Mouse (Mus musculus): ENCODE results near the gene Metap2. TPM values are rescaled to one million over a fixed set of nuclear protein-coding genes. Genes with fewer than 3 reads are reported as not detected.
"Not testable (repeated sequence)": the region's sequence is repeated elsewhere in the genome, so short reads cannot be mapped to it uniquely, and the experiment has no call there.

Metap2 gene
- polyA plus RNA-seq, 1 experiment, result 1,559 TPM

DNA sequence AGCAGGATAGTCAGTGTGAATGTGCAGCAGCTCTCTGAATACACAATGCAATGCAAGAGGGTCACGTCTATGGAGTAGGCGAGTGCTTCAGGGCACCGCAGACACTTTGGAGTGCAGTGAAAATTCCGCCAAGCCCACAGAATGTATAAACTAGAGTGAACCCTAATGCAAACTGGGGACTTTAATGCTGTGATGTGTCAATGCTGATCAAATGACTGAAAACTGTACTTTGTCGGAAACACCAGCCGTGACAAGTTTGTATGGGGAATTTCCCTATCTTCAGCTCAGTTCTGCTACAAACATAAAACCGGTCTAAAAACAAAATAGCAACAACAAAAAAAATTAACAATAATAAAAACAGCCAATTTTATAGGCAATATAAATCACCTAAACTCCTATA is 28.5 kb downstream of the Metap2 start:
- H3K27ac ChIP-seq (ENCODE audit: control insufficient read depth, insufficient read depth, low read depth, low read length, poor library complexity), result no peak overlapping the region
- TF ChIP-seq CTCF (IDR thresholded peaks at IDR 0.05; ENCODE audit: control insufficient read depth, insufficient read depth, low read length) (no peak), POLR2A (IDR thresholded peaks at IDR 0.05; ENCODE audit: borderline replicate concordance, control insufficient read depth, low read depth, low read length) (no peak)
- no peak overlapping the region for H3K4me3 ChIP-seq (replicated peaks; ENCODE audit: control insufficient read depth, low read depth, low read length)
- WGBS, result 94% methylated on average over 7 of the region's 7 CpGs
- no peaks in the 10 kb centered on the region for H3K4me1 ChIP-seq (ENCODE audit: control insufficient read depth, insufficient read depth, low read length)

DNA sequence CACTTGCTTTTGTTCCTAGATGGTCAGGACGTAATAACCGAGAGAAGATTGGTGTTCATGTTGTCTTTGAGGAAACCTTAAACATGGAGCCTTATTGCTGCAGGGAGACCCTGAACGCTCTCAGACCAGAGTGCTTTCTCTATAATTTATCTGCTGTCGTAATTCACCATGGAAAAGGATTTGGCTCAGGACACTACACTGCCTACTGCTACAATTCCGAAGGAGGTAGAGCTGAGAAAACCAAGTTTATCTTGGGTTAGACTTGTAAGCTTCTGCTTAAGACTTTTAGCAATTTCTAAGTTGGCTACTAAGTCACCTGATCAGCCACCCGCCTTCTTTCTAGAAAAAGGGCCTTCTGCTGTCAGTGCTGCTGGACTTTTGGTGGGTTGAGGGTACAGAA is 40.8 kb downstream of the Metap2 start:
- Histone ChIP-seq H3K4me1 (ENCODE audit: control insufficient read depth, insufficient read depth, low read length) (no peaks in the 10 kb centered on the region), H3K27ac (ENCODE audit: control insufficient read depth, insufficient read depth, low read depth, low read length, poor library complexity) (no peak overlapping the region), H3K4me3 (replicated peaks; ENCODE audit: control insufficient read depth, low read depth, low read length) (no peak overlapping the region)
- 94% methylated on average over 6 of the region's 6 CpGs for WGBS
- TF ChIP-seq CTCF (IDR thresholded peaks at IDR 0.05; ENCODE audit: control insufficient read depth, insufficient read depth, low read length), result no peak

DNA sequence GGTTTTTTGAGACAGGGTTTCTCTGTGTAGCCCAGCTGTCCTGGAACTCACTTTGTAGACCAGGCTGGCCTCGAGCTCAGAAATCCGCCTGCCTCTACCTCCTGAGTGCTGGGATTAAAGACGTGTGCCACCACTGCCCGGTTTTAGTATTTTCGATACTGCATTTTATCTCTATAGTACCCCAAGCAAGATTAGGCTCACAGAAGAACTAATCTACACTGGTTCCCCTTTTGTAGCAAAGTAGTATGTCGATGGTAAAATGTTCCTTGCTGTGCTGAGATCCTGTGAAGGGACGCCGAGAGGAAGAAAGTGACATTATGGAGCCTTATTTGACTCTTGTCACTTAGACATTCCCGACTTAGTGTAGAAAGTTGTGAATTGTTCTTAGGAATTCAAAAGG is 41.8 kb downstream of the Metap2 start:
- Histone ChIP-seq H3K4me1 (ENCODE audit: control insufficient read depth, insufficient read depth, low read length) (no peaks in the 10 kb centered on the region), H3K27ac (ENCODE audit: control insufficient read depth, insufficient read depth, low read depth, low read length, poor library complexity) (no peak overlapping the region), H3K4me3 (replicated peaks; ENCODE audit: control insufficient read depth, low read depth, low read length) (no peak overlapping the region)
- 73% methylated on average over 9 of the region's 9 CpGs for WGBS
- no peak for TF ChIP-seq POLR2A (IDR thresholded peaks at IDR 0.05; ENCODE audit: borderline replicate concordance, control insufficient read depth, low read depth, low read length)
- no peak for TF ChIP-seq CTCF (IDR thresholded peaks at IDR 0.05; ENCODE audit: control insufficient read depth, insufficient read depth, low read length)

DNA sequence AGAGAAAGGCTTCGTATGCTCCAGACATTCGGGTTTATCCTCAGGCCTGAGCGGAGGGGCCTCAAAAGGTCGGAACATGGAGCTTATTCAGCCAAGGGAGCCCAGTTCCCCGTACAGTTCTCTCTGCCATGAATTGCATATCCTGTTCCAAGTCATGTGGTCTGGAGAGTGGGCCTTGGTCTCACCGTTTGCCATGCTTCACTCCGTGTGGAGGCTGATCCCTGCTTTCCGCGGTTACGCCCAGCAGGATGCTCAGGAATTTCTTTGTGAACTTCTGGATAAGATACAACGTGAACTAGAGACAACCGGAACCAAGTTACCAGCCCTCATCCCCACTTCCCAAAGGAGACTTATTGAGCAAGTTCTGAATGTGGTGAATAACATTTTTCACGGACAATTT is 50.2 kb downstream of the Metap2 start:
- Histone ChIP-seq H3K27ac (ENCODE audit: control insufficient read depth, insufficient read depth, low read depth, low read length, poor library complexity) (no peak overlapping the region), H3K4me3 (replicated peaks; ENCODE audit: control insufficient read depth, low read depth, low read length) (no peak overlapping the region), H3K4me1 (ENCODE audit: control insufficient read depth, insufficient read depth, low read length) (no peaks in the 10 kb centered on the region)
- no peak for TF ChIP-seq POLR2A (IDR thresholded peaks at IDR 0.05; ENCODE audit: borderline replicate concordance, control insufficient read depth, low read depth, low read length)
- TF ChIP-seq CTCF (IDR thresholded peaks at IDR 0.05; ENCODE audit: control insufficient read depth, insufficient read depth, low read length), result no peak
- 91% methylated on average over 13 of the region's 13 CpGs for WGBS

DNA sequence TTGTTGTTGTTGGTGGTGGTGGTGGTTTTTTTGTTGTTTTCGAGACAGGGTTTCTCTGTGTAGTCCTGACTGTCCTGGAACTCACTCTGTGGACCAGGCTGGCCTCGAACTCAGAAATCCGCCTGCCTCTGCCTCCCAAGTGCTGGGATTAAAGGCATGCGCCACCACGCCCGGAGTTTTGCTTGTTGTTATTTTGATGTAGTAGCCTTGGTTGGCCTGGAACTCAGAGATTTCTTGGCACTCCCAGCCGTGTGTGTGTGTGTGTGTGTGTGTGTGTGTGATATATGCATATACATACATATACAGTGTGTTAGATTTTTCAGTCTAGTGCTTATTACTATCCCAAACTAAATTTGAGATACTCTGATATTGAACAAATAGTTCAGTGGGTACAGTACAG is 61.8 kb downstream of the Metap2 start:
- H3K27ac ChIP-seq (ENCODE audit: control insufficient read depth, insufficient read depth, low read depth, low read length, poor library complexity); H3K4me1 ChIP-seq (ENCODE audit: control insufficient read depth, insufficient read depth, low read length); H3K4me3 ChIP-seq (replicated peaks; ENCODE audit: control insufficient read depth, low read depth, low read length): not testable (repeated sequence)
- 81% methylated on average over 7 of the region's 7 CpGs for WGBS

DNA sequence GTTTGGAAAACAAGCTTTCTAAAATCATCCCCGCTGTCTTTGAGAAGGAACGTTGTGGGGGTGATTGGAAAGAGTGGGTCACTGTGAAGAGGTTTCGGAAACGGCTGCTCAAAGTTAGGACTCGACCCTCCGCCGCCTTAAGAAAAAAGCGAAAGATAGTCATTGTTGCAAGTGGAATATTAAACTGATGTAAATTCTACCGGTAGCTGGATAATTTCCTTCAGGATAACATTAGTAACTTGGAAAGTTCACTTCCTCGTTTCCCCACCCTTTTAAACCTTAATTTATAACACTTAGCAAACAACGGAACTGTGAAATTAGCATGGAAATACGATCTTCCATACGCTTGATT is 62.5 kb downstream of the Metap2 start:
- Histone ChIP-seq H3K4me3 (replicated peaks; ENCODE audit: control insufficient read depth, low read depth, low read length) (peak overlapping the region; percentile 43), H3K4me1 (ENCODE audit: control insufficient read depth, insufficient read depth, low read length) (peaks cover 1% of the 10 kb centered on the region; the same call in 1 of the 2 replicates), H3K27ac (ENCODE audit: control insufficient read depth, insufficient read depth, low read depth, low read length, poor library complexity) (no peak overlapping the region)
- WGBS, result 5% methylated on average over 13 of the region's 13 CpGs
- TF ChIP-seq CTCF (IDR thresholded peaks at IDR 0.05; ENCODE audit: control insufficient read depth, insufficient read depth, low read length), result no peak
- TF ChIP-seq POLR2A (IDR thresholded peaks at IDR 0.05; ENCODE audit: borderline replicate concordance, control insufficient read depth, low read depth, low read length), result no peak

GRCm38 (mm10) chr10:93833699-93834393 is 63.0 kb downstream of the Metap2 start:
- WGBS, result under 1% methylated on average over 75 of the region's 75 CpGs
- TF ChIP-seq POLR2A (IDR thresholded peaks at IDR 0.05; ENCODE audit: borderline replicate concordance, control insufficient read depth, low read depth, low read length) (no peak), CTCF (IDR thresholded peaks at IDR 0.05; ENCODE audit: control insufficient read depth, insufficient read depth, low read length) (no peak)
- Histone ChIP-seq H3K4me1 (ENCODE audit: control insufficient read depth, insufficient read depth, low read length) (peaks cover 1% of the 10 kb centered on the region; the same call in 1 of the 2 replicates), H3K4me3 (replicated peaks; ENCODE audit: control insufficient read depth, low read depth, low read length) (peak overlapping the region; percentile 43), H3K27ac (ENCODE audit: control insufficient read depth, insufficient read depth, low read depth, low read length, poor library complexity) (no peak overlapping the region)

- Histone ChIP-seq H3K4me3 (replicated peaks; ENCODE audit: control insufficient read depth, low read depth, low read length) (peak overlapping the region; percentile 43), H3K27ac (ENCODE audit: control insufficient read depth, insufficient read depth, low read depth, low read length, poor library complexity) (no peak overlapping the region), H3K4me1 (ENCODE audit: control insufficient read depth, insufficient read depth, low read length) (peaks cover 1% of the 10 kb centered on the region; the same call in 1 of the 2 replicates)
- TF ChIP-seq POLR2A (IDR thresholded peaks at IDR 0.05; ENCODE audit: borderline replicate concordance, control insufficient read depth, low read depth, low read length) (no peak), CTCF (IDR thresholded peaks at IDR 0.05; ENCODE audit: control insufficient read depth, insufficient read depth, low read length) (no peak)
- WGBS, result 5% methylated on average over 16 of the region's 16 CpGs
These were observed 63.6 kb downstream of the Metap2 start for GRCm38 (mm10) chr10:93833370-93833698.

- H3K4me3 ChIP-seq (replicated peaks; ENCODE audit: control insufficient read depth, low read depth, low read length), result no peak overlapping the region
- 66% methylated on average over 9 of the region's 9 CpGs for WGBS
These were observed 64.1 kb downstream of the Metap2 start for GRCm38 (mm10) chr10:93832811-93833210.

More at GRCm38 (mm10) chr10:93832811-93833210, 64.1 kb downstream of the Metap2 start:
- H3K27ac ChIP-seq (ENCODE audit: control insufficient read depth, insufficient read depth, low read depth, low read length, poor library complexity), result no peak overlapping the region
- peaks cover 1% of the 10 kb centered on the region; the same call in 1 of the 2 replicates for H3K4me1 ChIP-seq (ENCODE audit: control insufficient read depth, insufficient read depth, low read length)
- TF ChIP-seq CTCF (IDR thresholded peaks at IDR 0.05; ENCODE audit: control insufficient read depth, insufficient read depth, low read length), result no peak
- TF ChIP-seq POLR2A (IDR thresholded peaks at IDR 0.05; ENCODE audit: borderline replicate concordance, control insufficient read depth, low read depth, low read length), result no peak
